Mouse (Mus musculus): Measurements from ENCODE around the gene Exoc1. TPM values are rescaled to one million over a fixed set of nuclear protein-coding genes. Genes with fewer than 3 reads are reported as not detected.
A peak's percentile ranks its signal among the peaks of the same experiment; 100 is the strongest.

Exoc1 gene
- 16.8 TPM for polyA plus RNA-seq (2012; fragmentation: generic; extraction: Trizol)

GRCm38 (mm10) chr5:76529040-76529703, at the start of gene Exoc1:
Gene Exoc1 (plus strand): TSS chr5:76529311.
- no peaks in the 10 kb centered on the region for H3K36me3 ChIP-seq (ENCODE audit: control insufficient read depth, insufficient read depth)
- peak within 1 kb of the TSS; percentile 77 for H3K4me2 ChIP-seq (ENCODE audit: low read depth)
- TF ChIP-seq USF1 (IDR thresholded peaks at IDR 0.05; ENCODE audit: low read depth) (peak; percentile 99), TCF12 (IDR thresholded peaks at IDR 0.05; ENCODE audit: insufficient read depth, poor library complexity, severe bottlenecking) (no peak), MYOD1 (IDR thresholded peaks at IDR 0.05; ENCODE audit: control insufficient read depth in 1 of 3, insufficient read length in 2 of 3, low read depth in 2 of 3) (no peak), SRF (IDR thresholded peaks at IDR 0.05; ENCODE audit: control insufficient read depth, insufficient read length, low read depth) (peak; percentile 34)
- H3K4me3 ChIP-seq, result peak within 1 kb of the TSS; percentile 60
- H3K27me3 ChIP-seq (ENCODE audit: control insufficient read depth, insufficient read depth, insufficient read length), result no peaks in the 10 kb centered on the region
- peaks cover 17% of the 10 kb centered on the region for H3K79me2 ChIP-seq (ENCODE audit: control insufficient read depth, insufficient read depth)
- H3ac ChIP-seq (ENCODE audit: control insufficient read depth, insufficient read length), result peak within 1 kb of the TSS; percentile 84

- no peak within 1 kb of the TSS for H3K4me3 ChIP-seq
- H3K4me2 ChIP-seq (ENCODE audit: low read depth), result no peak within 1 kb of the TSS
- no peak within 1 kb of the TSS for H3ac ChIP-seq (ENCODE audit: control insufficient read depth, insufficient read length)
- TF ChIP-seq MYOG (IDR thresholded peaks at IDR 0.05; ENCODE audit: control insufficient read depth in 1 of 3, insufficient read depth in 1 of 3, insufficient read length in 2 of 3, low read depth in 2 of 3) (no peak), SRF (IDR thresholded peaks at IDR 0.05; ENCODE audit: control insufficient read depth, insufficient read length, low read depth) (no peak), TCF12 (IDR thresholded peaks at IDR 0.05; ENCODE audit: insufficient read depth, poor library complexity, severe bottlenecking) (no peak), MYOD1 (IDR thresholded peaks at IDR 0.05; ENCODE audit: control insufficient read depth in 1 of 3, insufficient read length in 2 of 3, low read depth in 2 of 3) (no peak), USF1 (IDR thresholded peaks at IDR 0.05; ENCODE audit: low read depth) (no peak), E2F4 (IDR thresholded peaks at IDR 0.05; ENCODE audit: insufficient read depth) (no peak), POLR2A (IDR thresholded peaks at IDR 0.05; ENCODE audit: insufficient read length, low read depth) (no peak), REST (IDR thresholded peaks at IDR 0.05; ENCODE audit: insufficient read depth, insufficient read length) (no peak), CEBPB (IDR thresholded peaks at IDR 0.05; ENCODE audit: insufficient read depth, poor library complexity, severe bottlenecking) (no peak), POLR2AphosphoS2 (IDR thresholded peaks at IDR 0.05; ENCODE audit: insufficient read length, low read depth) (no peak), MAX (IDR thresholded peaks at IDR 0.05; ENCODE audit: low read depth) (no peak), TCF3 (IDR thresholded peaks at IDR 0.05; ENCODE audit: insufficient read length, low read depth) (no peak)
- H3K27me3 ChIP-seq (ENCODE audit: control insufficient read depth, insufficient read depth, insufficient read length), result no peaks in the 10 kb centered on the region
- H3K79me2 ChIP-seq (ENCODE audit: control insufficient read depth, insufficient read depth), result no peaks in the 10 kb centered on the region
- no peaks in the 10 kb centered on the region for H3K36me3 ChIP-seq (ENCODE audit: control insufficient read depth, insufficient read depth)
Observed at GRCm38 (mm10) chr5:76483811-76484210, 45.3 kb upstream of the Exoc1 start, which contains the start of gene Gm7271. Gene Gm7271 (plus strand): TSS chr5:76484040.

GRCm38 (mm10) chr5:76495126-76495525, 34.0 kb upstream of the Exoc1 start:
- Histone ChIP-seq H3K79me2 (ENCODE audit: control insufficient read depth, insufficient read depth) (no peaks in the 10 kb centered on the region), H3K4me3 (no peak overlapping the region), H3K36me3 (ENCODE audit: control insufficient read depth, insufficient read depth) (no peaks in the 10 kb centered on the region), H3K27me3 (ENCODE audit: control insufficient read depth, insufficient read depth, insufficient read length) (no peaks in the 10 kb centered on the region), H3ac (ENCODE audit: control insufficient read depth, insufficient read length) (no peak overlapping the region), H3K4me2 (ENCODE audit: low read depth) (no peak overlapping the region)
- no peak for TF ChIP-seq MYOD1 (IDR thresholded peaks at IDR 0.05; ENCODE audit: control insufficient read depth in 1 of 3, insufficient read length in 2 of 3, low read depth in 2 of 3)
- TF ChIP-seq REST (IDR thresholded peaks at IDR 0.05; ENCODE audit: insufficient read depth, insufficient read length), result no peak

GRCm38 (mm10) chr5:76522446-76522845, 6.7 kb upstream of the Exoc1 start:
- Histone ChIP-seq H3K4me3 (no peak overlapping the region), H3K4me2 (ENCODE audit: low read depth) (no peak overlapping the region), H3K27me3 (ENCODE audit: control insufficient read depth, insufficient read depth, insufficient read length) (no peaks in the 10 kb centered on the region), H3ac (ENCODE audit: control insufficient read depth, insufficient read length) (no peak overlapping the region), H3K36me3 (ENCODE audit: control insufficient read depth, insufficient read depth) (no peaks in the 10 kb centered on the region), H3K79me2 (ENCODE audit: control insufficient read depth, insufficient read depth) (no peaks in the 10 kb centered on the region)
- TF ChIP-seq TCF3 (IDR thresholded peaks at IDR 0.05; ENCODE audit: insufficient read length, low read depth) (no peak), POLR2A (IDR thresholded peaks at IDR 0.05; ENCODE audit: insufficient read length, low read depth) (no peak), REST (IDR thresholded peaks at IDR 0.05; ENCODE audit: insufficient read depth, insufficient read length) (no peak), MYOD1 (IDR thresholded peaks at IDR 0.05; ENCODE audit: control insufficient read depth in 1 of 3, insufficient read length in 2 of 3, low read depth in 2 of 3) (no peak), USF1 (IDR thresholded peaks at IDR 0.05; ENCODE audit: low read depth) (no peak), E2F4 (IDR thresholded peaks at IDR 0.05; ENCODE audit: insufficient read depth) (no peak), TCF12 (IDR thresholded peaks at IDR 0.05; ENCODE audit: insufficient read depth, poor library complexity, severe bottlenecking) (no peak), CEBPB (IDR thresholded peaks at IDR 0.05; ENCODE audit: insufficient read depth, poor library complexity, severe bottlenecking) (no peak), SRF (IDR thresholded peaks at IDR 0.05; ENCODE audit: control insufficient read depth, insufficient read length, low read depth) (no peak), MAX (IDR thresholded peaks at IDR 0.05; ENCODE audit: low read depth) (no peak)

GRCm38 (mm10) chr5:76524623-76525022, 4.5 kb upstream of the Exoc1 start:
- no peaks in the 10 kb centered on the region for H3K79me2 ChIP-seq (ENCODE audit: control insufficient read depth, insufficient read depth)

More at GRCm38 (mm10) chr5:76524623-76525022, 4.5 kb upstream of the Exoc1 start:
- no peaks in the 10 kb centered on the region for H3K27me3 ChIP-seq (ENCODE audit: control insufficient read depth, insufficient read depth, insufficient read length)
- peak overlapping the region; percentile 20 for H3K4me2 ChIP-seq (ENCODE audit: low read depth)
- no peaks in the 10 kb centered on the region for H3K36me3 ChIP-seq (ENCODE audit: control insufficient read depth, insufficient read depth)
- no peak overlapping the region for H3K4me3 ChIP-seq
- TF ChIP-seq USF1 (IDR thresholded peaks at IDR 0.05; ENCODE audit: low read depth), result no peak
- TF ChIP-seq MAX (IDR thresholded peaks at IDR 0.05; ENCODE audit: low read depth), result no peak
- TF ChIP-seq TCF12 (IDR thresholded peaks at IDR 0.05; ENCODE audit: insufficient read depth, poor library complexity, severe bottlenecking), result no peak
- no peak for TF ChIP-seq POLR2A (IDR thresholded peaks at IDR 0.05; ENCODE audit: insufficient read length, low read depth)
- no peak for TF ChIP-seq TCF3 (IDR thresholded peaks at IDR 0.05; ENCODE audit: insufficient read length, low read depth)
- TF ChIP-seq E2F4 (IDR thresholded peaks at IDR 0.05; ENCODE audit: insufficient read depth), result no peak
- no peak for TF ChIP-seq POLR2AphosphoS2 (IDR thresholded peaks at IDR 0.05; ENCODE audit: insufficient read length, low read depth)
- no peak for TF ChIP-seq SRF (IDR thresholded peaks at IDR 0.05; ENCODE audit: control insufficient read depth, insufficient read length, low read depth)
- TF ChIP-seq REST (IDR thresholded peaks at IDR 0.05; ENCODE audit: insufficient read depth, insufficient read length), result no peak
- no peak for TF ChIP-seq MYOD1 (IDR thresholded peaks at IDR 0.05; ENCODE audit: control insufficient read depth in 1 of 3, insufficient read length in 2 of 3, low read depth in 2 of 3)
- TF ChIP-seq CEBPB (IDR thresholded peaks at IDR 0.05; ENCODE audit: insufficient read depth, poor library complexity, severe bottlenecking), result no peak
- TF ChIP-seq MYOG (IDR thresholded peaks at IDR 0.05; ENCODE audit: control insufficient read depth in 1 of 3, insufficient read depth in 1 of 3, insufficient read length in 2 of 3, low read depth in 2 of 3), result no peak
- no peak overlapping the region for H3ac ChIP-seq (ENCODE audit: control insufficient read depth, insufficient read length)

All from myocyte (in vitro differentiated cells).